Mouse (Mus musculus): ENCODE data around the gene Cdc40. TPM values are rescaled to one million over a fixed set of nuclear protein-coding genes. Genes with fewer than 3 reads are reported as not detected.

The Cdc40 gene
- polyA plus RNA-seq, 1 experiment from 2014 or later, result 17.4 TPM

DNA sequence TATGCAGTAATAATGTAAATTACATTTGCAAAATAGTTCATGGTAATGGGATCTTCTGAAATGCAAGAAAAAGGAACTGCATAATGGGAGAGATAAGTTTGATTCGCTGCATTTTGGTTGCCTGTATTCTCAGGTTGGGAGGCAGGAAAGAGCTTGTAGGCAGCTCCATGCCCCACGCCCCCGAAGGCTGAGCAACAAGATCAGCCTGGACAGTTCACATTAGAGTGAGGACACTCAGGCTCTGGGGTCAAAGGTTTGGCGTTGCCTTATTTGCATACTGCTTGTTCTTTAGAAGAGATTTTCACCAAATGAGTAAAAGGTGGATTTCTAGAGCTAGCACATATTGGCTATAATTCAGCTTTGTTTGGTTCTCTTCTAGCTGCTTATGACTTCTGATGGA, 76.9 kb downstream of the Cdc40 start:
- ATAC-seq, result no peak
- H3K4me2 ChIP-seq (replicated peaks; ENCODE audit: low read depth, low read length), result no peak overlapping the region
- DNase-seq (ENCODE audit: low spot score), result no peak
- no peak overlapping the region for H3K27ac ChIP-seq (ENCODE audit: low read length)
- H3K9ac ChIP-seq (replicated peaks; ENCODE audit: low read depth), result no peak overlapping the region
- 82% methylated on average over 4 of the region's 4 CpGs for WGBS
- TF ChIP-seq CTCF (IDR thresholded peaks at IDR 0.05) (no peak), EP300 (IDR thresholded peaks at IDR 0.05) (no peak)
- H3K4me3 ChIP-seq (ENCODE audit: low read depth, low read length), result no peak overlapping the region
- no peaks in the 10 kb centered on the region for H3K27me3 ChIP-seq (replicated peaks; ENCODE audit: insufficient read depth, low read length)
- H3K36me3 ChIP-seq (ENCODE audit: insufficient read depth, low read length), result no peaks in the 10 kb centered on the region
- H3K4me1 ChIP-seq (ENCODE audit: insufficient read depth, low read depth, low read length), result no peaks in the 10 kb centered on the region
- H3K9me3 ChIP-seq (ENCODE audit: low read length), result no peaks in the 10 kb centered on the region

GRCm38 (mm10) chr10:40805221-40805620, 77.9 kb downstream of the Cdc40 start:
- Histone ChIP-seq H3K27ac (ENCODE audit: low read length) (no peak overlapping the region), H3K27me3 (replicated peaks; ENCODE audit: insufficient read depth, low read length) (no peaks in the 10 kb centered on the region), H3K4me1 (ENCODE audit: insufficient read depth, low read depth, low read length) (no peaks in the 10 kb centered on the region), H3K9ac (replicated peaks; ENCODE audit: low read depth) (no peak overlapping the region), H3K36me3 (ENCODE audit: insufficient read depth, low read length) (no peaks in the 10 kb centered on the region), H3K4me2 (replicated peaks; ENCODE audit: low read depth, low read length) (no peak overlapping the region), H3K4me3 (ENCODE audit: low read depth, low read length) (no peak overlapping the region), H3K9me3 (ENCODE audit: low read length) (no peaks in the 10 kb centered on the region)
- ATAC-seq, result no peak
- TF ChIP-seq EP300 (IDR thresholded peaks at IDR 0.05) (no peak), CTCF (IDR thresholded peaks at IDR 0.05) (no peak)
- no peak for DNase-seq (ENCODE audit: low spot score)
- 66% methylated on average over 1 of the region's 1 CpGs for WGBS

GRCm38 (mm10) chr10:40792115-40792514, 91.0 kb downstream of the Cdc40 start:
- TF ChIP-seq CTCF (IDR thresholded peaks at IDR 0.05) (no peak), EP300 (IDR thresholded peaks at IDR 0.05) (no peak)
- 64% methylated on average over 3 of the region's 3 CpGs for WGBS
- Histone ChIP-seq H3K9ac (replicated peaks; ENCODE audit: low read depth) (no peak overlapping the region), H3K36me3 (ENCODE audit: insufficient read depth, low read length) (no peaks in the 10 kb centered on the region), H3K27ac (ENCODE audit: low read length) (no peak overlapping the region), H3K9me3 (ENCODE audit: low read length) (no peaks in the 10 kb centered on the region), H3K4me2 (replicated peaks; ENCODE audit: low read depth, low read length) (no peak overlapping the region), H3K27me3 (replicated peaks; ENCODE audit: insufficient read depth, low read length) (no peaks in the 10 kb centered on the region), H3K4me1 (ENCODE audit: insufficient read depth, low read depth, low read length) (no peaks in the 10 kb centered on the region), H3K4me3 (ENCODE audit: low read depth, low read length) (no peak overlapping the region)
- ATAC-seq, result no peak
- no peak for DNase-seq (ENCODE audit: low spot score)

DNA sequence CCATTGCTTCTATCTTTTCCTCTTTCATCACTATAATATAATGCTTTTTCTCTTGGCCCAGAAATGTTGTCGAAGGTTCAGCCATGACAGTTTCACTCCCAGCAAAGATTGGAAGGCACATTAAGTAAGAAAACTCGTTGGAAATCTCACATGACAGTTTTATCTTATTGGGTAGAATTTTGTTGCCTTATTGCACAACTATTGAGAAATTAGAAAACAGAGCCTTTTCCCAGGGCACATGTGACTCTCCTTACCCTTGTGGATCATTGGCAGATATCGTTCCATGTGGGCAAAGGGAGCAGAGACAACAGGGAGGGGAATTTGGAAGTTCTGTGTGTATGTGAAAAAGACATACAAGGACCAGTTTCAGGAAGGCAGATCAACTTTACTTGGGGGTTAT, 92.7 kb downstream of the Cdc40 start:
- H3K36me3 ChIP-seq (ENCODE audit: insufficient read depth, low read length), result no peaks in the 10 kb centered on the region
- no peaks in the 10 kb centered on the region for H3K27me3 ChIP-seq (replicated peaks; ENCODE audit: insufficient read depth, low read length)
- H3K4me3 ChIP-seq (ENCODE audit: low read depth, low read length), result no peak overlapping the region
- H3K27ac ChIP-seq (ENCODE audit: low read length), result no peak overlapping the region
- no peak overlapping the region for H3K9ac ChIP-seq (replicated peaks; ENCODE audit: low read depth)
- no peak overlapping the region for H3K4me2 ChIP-seq (replicated peaks; ENCODE audit: low read depth, low read length)
- H3K9me3 ChIP-seq (ENCODE audit: low read length), result no peaks in the 10 kb centered on the region
- 74% methylated on average over 3 of the region's 3 CpGs for WGBS
- ATAC-seq (no peak), DNase-seq (ENCODE audit: low spot score) (no peak)
- TF ChIP-seq CTCF (IDR thresholded peaks at IDR 0.05) (no peak), EP300 (IDR thresholded peaks at IDR 0.05) (no peak)
- H3K4me1 ChIP-seq (ENCODE audit: insufficient read depth, low read depth, low read length), result no peaks in the 10 kb centered on the region

Other genes starting within 250 kb of the Cdc40 start
- 17.1 and 21.6 TPM in 2 replicates for gene Mettl24, start 200.0 kb downstream of the Cdc40 start, polyA plus RNA-seq (2015; fragmentation: Nextera tagmentation; extraction: Ambion mirVana)
- 2.1 and 2.2 TPM in 2 replicates for gene Wasf1, start 164 bp upstream of the Cdc40 start, polyA plus RNA-seq (2015; fragmentation: Nextera tagmentation; extraction: Ambion mirVana)
- gene Gpr6, start 189.0 kb upstream of the Cdc40 start, polyA plus RNA-seq (2015; fragmentation: Nextera tagmentation; extraction: Ambion mirVana), result not detected in 2 replicates

Data from lung, postnatal 0 days (tissue).